18 mouse cellular contexts compared by ENCODE assay signal in genomic region chr17:64087871-64088270, GRCm38 (mm10).
"Had no signal": no experiment of that assay in that cellular context is flagged by ENCODE, and none has a peak within 500 bp of the region (broad histone marks: within the 10 kb centered on the region; RNA-seq: fewer than 3 reads in every experiment).

No protein-coding gene starts in this region.

- H3K9me3 ChIP-seq: liver, embryonic 15.5 days; lung, embryonic 15.5 days; megakaryocyte, embryonic 14.5 days; midbrain, embryonic 12.5 days; neural tube, embryonic 12.5 days; stomach, embryonic 15.5 days had no signal

- H3K4me2 ChIP-seq: liver, embryonic 15.5 days; lung, embryonic 15.5 days; midbrain, embryonic 12.5 days; neural tube, embryonic 12.5 days; stomach, embryonic 15.5 days had no signal

- H3K36me3 ChIP-seq: liver, embryonic 15.5 days; lung, embryonic 15.5 days; midbrain, embryonic 12.5 days; neural tube, embryonic 12.5 days; stomach, embryonic 15.5 days had no signal

- H3K27me3 ChIP-seq: liver, embryonic 15.5 days; lung, embryonic 15.5 days; megakaryocyte, embryonic 14.5 days; midbrain, embryonic 12.5 days; neural tube, embryonic 12.5 days; stomach, embryonic 15.5 days had no signal

- H3K27ac ChIP-seq: liver, embryonic 15.5 days; lung, embryonic 15.5 days; macrophage; midbrain, embryonic 12.5 days; neural tube, embryonic 12.5 days; stomach, embryonic 15.5 days; stomach, postnatal 0 days had no signal

- H3K4me1 ChIP-seq: liver, embryonic 15.5 days; lung, embryonic 15.5 days; midbrain, embryonic 12.5 days; neural tube, embryonic 12.5 days; stomach, embryonic 15.5 days had no signal

- H3K9ac ChIP-seq: liver, embryonic 15.5 days; liver, postnatal 0 days; lung, embryonic 15.5 days; midbrain, embryonic 12.5 days; neural tube, embryonic 12.5 days; stomach, embryonic 15.5 days had no signal

- ATAC-seq: liver, postnatal 0 days; lung, postnatal 0 days; midbrain, embryonic 16.5 days had no signal

- H3K4me3 ChIP-seq: liver, embryonic 15.5 days; lung, embryonic 15.5 days; megakaryocyte, embryonic 14.5 days; midbrain, embryonic 12.5 days; neural tube, embryonic 12.5 days; stomach, embryonic 15.5 days had no signal

- DNase-seq: liver, postnatal 0 days; lung, adult 2 months; lung, postnatal 14 days; lung, postnatal 36 days; midbrain, embryonic 14.5 days; right cerebral cortex, postnatal 14 days; thymus, postnatal 14 days; thymus, postnatal 36 days had no signal
